Mouse (Mus musculus): ENCODE data around the gene Gm20425. TPM values are rescaled to one million over a fixed set of nuclear protein-coding genes. Genes with fewer than 3 reads are reported as not detected.

Gm20425 gene
- total RNA-seq, 1 experiment, result 0.04 TPM

DNA sequence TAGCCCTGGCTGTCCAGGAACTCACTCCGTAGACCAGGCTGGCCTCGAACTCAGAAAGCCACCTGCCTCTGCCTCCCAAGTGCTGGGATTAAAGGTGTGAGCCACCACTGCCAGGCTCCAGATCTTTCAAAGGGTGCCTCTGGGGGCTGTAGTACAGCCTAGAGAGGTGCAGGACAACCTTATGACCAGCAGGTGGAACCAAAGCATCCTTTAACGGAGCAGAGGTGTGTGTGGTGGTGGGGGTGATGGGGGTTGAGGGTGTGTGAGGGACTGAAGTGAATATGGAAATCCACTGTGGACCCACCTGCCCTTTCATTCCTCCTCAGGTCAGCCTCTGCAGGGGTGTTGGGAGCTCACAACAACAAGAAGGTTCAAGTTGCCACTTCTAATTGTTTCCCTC is 4.6 kb downstream of the Gm20425 start:
- Histone ChIP-seq H3K36me3 (ENCODE audit: control insufficient read depth, insufficient read depth, low read length, poor library complexity, severe bottlenecking) (no peaks in the 10 kb centered on the region), H3K9me3 (ENCODE audit: control insufficient read depth, insufficient read depth, low read depth, low read length) (no peaks in the 10 kb centered on the region), H3K4me3 (ENCODE audit: insufficient read depth in 1 of 2, low read depth in 1 of 2, low read length in 2 of 2, poor library complexity in 1 of 2, severe bottlenecking in 1 of 2) (no peak overlapping the region), H3K27ac (ENCODE audit: insufficient read depth, low read depth, low read length, poor library complexity, severe bottlenecking) (no peak overlapping the region), H3K4me1 (ENCODE audit: control insufficient read depth in 2 of 2, insufficient read depth in 2 of 2, low read length in 2 of 2, poor library complexity in 1 of 2) (peaks cover 0 to 11% of the 10 kb centered on the region in 2 experiments; a peak in 1 of 4 replicates), H3K9ac (ENCODE audit: insufficient read depth, low read depth, low read length, poor library complexity, severe bottlenecking) (no peak overlapping the region)
- TF ChIP-seq MAFK (IDR thresholded peaks at IDR 0.05; ENCODE audit: insufficient read depth, low read depth, low read length) (no peak), ZC3H11A (IDR thresholded peaks at IDR 0.05; ENCODE audit: borderline replicate concordance, low read depth, low read length) (0 out of 2 replicates have a peak, but pooled peaks have one; percentile 3)
- DNase-seq (ENCODE audit: low read depth, low spot score), result peak; percentile 54
- in situ Hi-C loops (cut with MboI; ENCODE audit: low sequenced_read_pairs in 2 of 2, unreplicated experiment in 2 of 2), result loop anchor here in 1 of 2 experiments (5.0 kb wide), 1 partner anchor 77 kb away; no protein-coding TSS in a partner anchor

DNA sequence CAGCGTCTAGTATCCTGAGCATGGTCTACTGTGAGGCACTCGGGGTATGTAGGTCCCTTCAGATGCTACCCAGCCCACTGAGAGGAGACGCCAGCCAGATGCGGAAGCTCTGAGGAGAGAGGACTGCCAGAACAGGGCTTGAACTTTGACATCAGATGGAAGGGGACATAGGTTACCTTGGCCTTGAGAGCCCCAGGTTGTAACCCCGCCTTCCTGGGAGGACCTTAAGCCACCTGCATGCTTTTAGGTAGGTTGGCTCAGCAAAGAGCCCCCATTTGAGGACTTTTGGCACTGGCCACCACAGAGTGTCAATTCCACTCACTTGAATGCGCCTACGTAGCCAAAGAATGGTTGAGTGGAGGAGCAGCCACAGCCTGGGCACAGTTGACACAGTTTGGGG is 5.4 kb downstream of the Gm20425 start:
- in situ Hi-C loops (cut with MboI; ENCODE audit: low sequenced_read_pairs in 2 of 2, unreplicated experiment in 2 of 2), result loop anchor here in 1 of 2 experiments (5.0 kb wide), 1 partner anchor 78 kb away; no protein-coding TSS in a partner anchor

GRCm38 (mm10) chr9:103214281-103214680 is 15.8 kb downstream of the Gm20425 start:
- Histone ChIP-seq H3K9ac (ENCODE audit: insufficient read depth, low read depth, low read length, poor library complexity, severe bottlenecking) (no peak overlapping the region), H3K36me3 (ENCODE audit: control insufficient read depth, insufficient read depth, low read length, poor library complexity, severe bottlenecking) (no peaks in the 10 kb centered on the region), H3K4me3 (ENCODE audit: insufficient read depth in 1 of 2, low read depth in 1 of 2, low read length in 2 of 2, poor library complexity in 1 of 2, severe bottlenecking in 1 of 2) (no peak overlapping the region), H3K9me3 (ENCODE audit: control insufficient read depth, insufficient read depth, low read depth, low read length) (no peaks in the 10 kb centered on the region), H3K27ac (ENCODE audit: insufficient read depth, low read depth, low read length, poor library complexity, severe bottlenecking) (no peak overlapping the region), H3K4me1 (ENCODE audit: control insufficient read depth in 2 of 2, insufficient read depth in 2 of 2, low read length in 2 of 2, poor library complexity in 1 of 2) (no peaks in the 10 kb centered on the region)
- no peak for TF ChIP-seq MAFK (IDR thresholded peaks at IDR 0.05; ENCODE audit: insufficient read depth, low read depth, low read length)
- no peak for TF ChIP-seq HCFC1 (IDR thresholded peaks at IDR 0.05; ENCODE audit: borderline replicate concordance, insufficient read depth, low read length)
- TF ChIP-seq ZNF384 (IDR thresholded peaks at IDR 0.05; ENCODE audit: low read depth, low read length), result no peak
- no peak for TF ChIP-seq CHD2 (IDR thresholded peaks at IDR 0.05; ENCODE audit: low read depth, low read length)
- in situ Hi-C loops (cut with MboI; ENCODE audit: low sequenced_read_pairs in 2 of 2, unreplicated experiment in 2 of 2), result no loop called here
- no peak for DNase-seq (ENCODE audit: low read depth, low spot score)

More for the DNA sequence above, 5.4 kb downstream of the Gm20425 start:
- Histone ChIP-seq H3K27ac (ENCODE audit: insufficient read depth, low read depth, low read length, poor library complexity, severe bottlenecking) (no peak overlapping the region), H3K4me1 (ENCODE audit: control insufficient read depth in 2 of 2, insufficient read depth in 2 of 2, low read length in 2 of 2, poor library complexity in 1 of 2) (peaks cover 0 to 7% of the 10 kb centered on the region in 2 experiments; a peak in 1 of 4 replicates), H3K4me3 (ENCODE audit: insufficient read depth in 1 of 2, low read depth in 1 of 2, low read length in 2 of 2, poor library complexity in 1 of 2, severe bottlenecking in 1 of 2) (no peak overlapping the region), H3K9me3 (ENCODE audit: control insufficient read depth, insufficient read depth, low read depth, low read length) (no peaks in the 10 kb centered on the region), H3K36me3 (ENCODE audit: control insufficient read depth, insufficient read depth, low read length, poor library complexity, severe bottlenecking) (no peaks in the 10 kb centered on the region), H3K9ac (ENCODE audit: insufficient read depth, low read depth, low read length, poor library complexity, severe bottlenecking) (no peak overlapping the region)
- TF ChIP-seq ZNF384 (IDR thresholded peaks at IDR 0.05; ENCODE audit: low read depth, low read length) (no peak), HCFC1 (IDR thresholded peaks at IDR 0.05; ENCODE audit: borderline replicate concordance, insufficient read depth, low read length) (no peak), MAFK (IDR thresholded peaks at IDR 0.05; ENCODE audit: insufficient read depth, low read depth, low read length) (no peak), CHD2 (IDR thresholded peaks at IDR 0.05; ENCODE audit: low read depth, low read length) (no peak), ZC3H11A (IDR thresholded peaks at IDR 0.05; ENCODE audit: borderline replicate concordance, low read depth, low read length) (no peak)
- no peak for DNase-seq (ENCODE audit: low read depth, low spot score)

DNA sequence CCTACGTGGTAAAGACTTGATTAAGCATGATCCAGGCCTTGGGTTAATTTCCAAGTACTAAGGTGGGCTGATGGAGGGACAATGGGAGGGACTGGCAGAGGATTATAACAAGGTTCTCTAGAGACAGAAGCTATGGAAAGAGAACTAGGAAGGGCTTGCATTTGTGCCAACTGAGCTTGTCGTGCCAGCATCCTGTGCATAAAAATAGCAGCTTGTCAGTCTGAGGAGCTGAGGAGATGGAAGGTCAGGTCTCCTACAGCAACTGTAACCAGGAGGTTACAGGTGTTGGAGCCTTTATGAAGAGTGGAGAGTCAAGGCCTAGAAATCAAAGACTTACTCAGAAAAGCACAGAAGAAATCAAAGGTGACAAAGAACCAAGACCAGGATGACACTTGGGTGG is 16.5 kb downstream of the Gm20425 start:
- Histone ChIP-seq H3K36me3 (ENCODE audit: control insufficient read depth, insufficient read depth, low read length, poor library complexity, severe bottlenecking) (no peaks in the 10 kb centered on the region), H3K9ac (ENCODE audit: insufficient read depth, low read depth, low read length, poor library complexity, severe bottlenecking) (no peak overlapping the region), H3K9me3 (ENCODE audit: control insufficient read depth, insufficient read depth, low read depth, low read length) (no peaks in the 10 kb centered on the region), H3K27ac (ENCODE audit: insufficient read depth, low read depth, low read length, poor library complexity, severe bottlenecking) (no peak overlapping the region), H3K4me1 (ENCODE audit: control insufficient read depth in 2 of 2, insufficient read depth in 2 of 2, low read length in 2 of 2, poor library complexity in 1 of 2) (no peaks in the 10 kb centered on the region), H3K4me3 (ENCODE audit: insufficient read depth in 1 of 2, low read depth in 1 of 2, low read length in 2 of 2, poor library complexity in 1 of 2, severe bottlenecking in 1 of 2) (no peak overlapping the region)
- TF ChIP-seq CHD2 (IDR thresholded peaks at IDR 0.05; ENCODE audit: low read depth, low read length) (no peak), ZNF384 (IDR thresholded peaks at IDR 0.05; ENCODE audit: low read depth, low read length) (no peak), HCFC1 (IDR thresholded peaks at IDR 0.05; ENCODE audit: borderline replicate concordance, insufficient read depth, low read length) (no peak), MAFK (IDR thresholded peaks at IDR 0.05; ENCODE audit: insufficient read depth, low read depth, low read length) (no peak)
- in situ Hi-C loops (cut with MboI; ENCODE audit: low sequenced_read_pairs in 2 of 2, unreplicated experiment in 2 of 2), result no loop called here
- DNase-seq (ENCODE audit: low read depth, low spot score), result no peak

Data from ES-E14 (cell line).